Mouse (Mus musculus) liver, adult (tissue): Measurements from ENCODE around the gene Vstm4.
A peak's percentile ranks its signal among the peaks of the same experiment; 100 is the strongest.

Experiments used
- GATA4 ChIP-seq: IDR thresholded peaks from 2 replicates; pipeline ENCODE4 v1.6.1; 2014; ENCODE audit warnings: mild to moderate bottlenecking, low read length; ENCODE audit not compliant: insufficient replicate concordance

Vstm4 gene

GRCm38 (mm10) chr14:32894341-32894853, 37.8 kb downstream of the Vstm4 start:
- TF ChIP-seq GATA4 = no peak

- no peak for TF ChIP-seq GATA4
Measured at GRCm38 (mm10) chr14:32894878-32895277, 38.3 kb downstream of the Vstm4 start.

GRCm38 (mm10) chr14:32896896-32897295, 40.3 kb downstream of the Vstm4 start:
- TF ChIP-seq GATA4 = no peak

- no peak for TF ChIP-seq GATA4
Measured at GRCm38 (mm10) chr14:32903203-32903602, 46.6 kb downstream of the Vstm4 start.

- no peak for TF ChIP-seq GATA4
Measured at GRCm38 (mm10) chr14:32906545-32906944, 50.0 kb downstream of the Vstm4 start.

- no peak for TF ChIP-seq GATA4
Measured at GRCm38 (mm10) chr14:32909112-32909511, 52.6 kb downstream of the Vstm4 start.

- no peak for TF ChIP-seq GATA4
Measured at GRCm38 (mm10) chr14:32911187-32911586, 54.6 kb downstream of the Vstm4 start.

GRCm38 (mm10) chr14:32915360-32915759, 58.8 kb downstream of the Vstm4 start:
- TF ChIP-seq GATA4 = no peak

GRCm38 (mm10) chr14:32917919-32918318, 61.4 kb downstream of the Vstm4 start:
- no peak for TF ChIP-seq GATA4

GRCm38 (mm10) chr14:32923871-32924270, 67.3 kb downstream of the Vstm4 start:
- TF ChIP-seq GATA4 = no peak

GRCm38 (mm10) chr14:32931709-32932108, 75.2 kb downstream of the Vstm4 start:
- TF ChIP-seq GATA4 = no peak

GRCm38 (mm10) chr14:32932220-32932619, 75.7 kb downstream of the Vstm4 start:
- TF ChIP-seq GATA4 = no peak

- no peak for TF ChIP-seq GATA4
Measured at GRCm38 (mm10) chr14:32934064-32934463, 77.5 kb downstream of the Vstm4 start.

GRCm38 (mm10) chr14:32939217-32939616, 82.7 kb downstream of the Vstm4 start:
- TF ChIP-seq GATA4 = no peak

GRCm38 (mm10) chr14:32947512-32947911, 91.0 kb downstream of the Vstm4 start:
- TF ChIP-seq GATA4 = no peak

- no peak for TF ChIP-seq GATA4
Measured at GRCm38 (mm10) chr14:32950312-32951301, 94.1 kb downstream of the Vstm4 start.

GRCm38 (mm10) chr14:32956486-32956885, 99.9 kb downstream of the Vstm4 start:
- no peak for TF ChIP-seq GATA4

GRCm38 (mm10) chr14:32958671-32959070, 102.1 kb downstream of the Vstm4 start:
- TF ChIP-seq GATA4 = peak; percentile 32; the same call in 1 of the 2 replicates
